Mouse (Mus musculus): ENCODE measurements around the gene Amhr2.

Gene Amhr2

GRCm38 (mm10) chr15:102474520-102474919, 29.4 kb downstream of the Amhr2 start:
- DNase-seq, result no peak

GRCm38 (mm10) chr15:102483136-102483535, 38.0 kb downstream of the Amhr2 start:
- no peak for DNase-seq

GRCm38 (mm10) chr15:102485853-102486252, 40.7 kb downstream of the Amhr2 start:
- no peak for DNase-seq

GRCm38 (mm10) chr15:102487664-102488063, 42.5 kb downstream of the Amhr2 start:
- DNase-seq, result no peak

GRCm38 (mm10) chr15:102498322-102498721, 53.2 kb downstream of the Amhr2 start:
- DNase-seq, result no peak

- no peak for DNase-seq
These were observed 54.2 kb downstream of the Amhr2 start for GRCm38 (mm10) chr15:102499370-102499769.

GRCm38 (mm10) chr15:102499851-102500250, 54.7 kb downstream of the Amhr2 start:
- no peak for DNase-seq

- no peak for DNase-seq
These were observed 55.3 kb downstream of the Amhr2 start for GRCm38 (mm10) chr15:102500479-102500878.

- DNase-seq, result no peak
These were observed 56.1 kb downstream of the Amhr2 start for GRCm38 (mm10) chr15:102501084-102501814.

- DNase-seq, result no peak
These were observed 57.2 kb downstream of the Amhr2 start for GRCm38 (mm10) chr15:102502254-102502840.

- no peak for DNase-seq
These were observed 58.3 kb downstream of the Amhr2 start, which contains the start of gene Gm10337 for GRCm38 (mm10) chr15:102503447-102503846. Gm10337 (plus strand) TSS chr15:102503722.

Measured in thymus, postnatal 4 days (tissue).